Comparison of ENCODE assay signal across 15 mouse cellular contexts in the genomic region with DNA sequence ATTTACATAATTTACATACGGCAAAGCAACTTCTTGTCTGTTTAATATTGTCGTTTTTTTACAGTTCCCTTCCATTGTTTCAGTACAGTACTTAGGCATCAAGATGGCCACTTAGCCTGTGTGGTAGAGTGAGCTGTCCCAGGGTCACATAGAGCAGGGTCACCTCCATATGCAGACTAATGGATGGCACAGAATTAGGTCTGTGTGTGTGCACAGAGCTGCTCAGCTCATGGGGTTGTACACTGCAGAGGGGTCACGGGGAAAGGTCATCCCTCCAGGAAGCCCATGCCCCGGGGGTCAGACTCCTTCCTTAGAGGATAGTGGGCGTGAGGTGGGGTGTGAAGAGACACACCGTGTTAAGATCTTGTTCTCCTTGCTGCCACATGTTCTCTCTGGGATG.
"Had no signal": no experiment of that assay in that cellular context is flagged by ENCODE, and none has a peak within 500 bp of the region (broad histone marks: within the 10 kb centered on the region; RNA-seq: fewer than 3 reads in every experiment).

No protein-coding gene starts in this region.

- H3K9me3 ChIP-seq: limb, embryonic 15.5 days; midbrain, embryonic 10.5 days; neural tube, embryonic 15.5 days had no signal

- H3K27ac ChIP-seq: limb, embryonic 15.5 days; liver, embryonic 14.5 days; midbrain, embryonic 10.5 days; neural tube, embryonic 15.5 days had no signal

- H3K4me2 ChIP-seq: limb, embryonic 15.5 days; neural tube, embryonic 15.5 days had no signal

- DNase-seq: kidney, adult 2 months; kidney, postnatal 14 days; layer of hippocampus, postnatal 36 days; left cerebral cortex, postnatal 4 days; lung, adult 18-20 months; lung, postnatal 36 days; right cerebral cortex, adult 18-20 months; right cerebral cortex, postnatal 25 days; thymus, postnatal 36 days had no signal

- H3K9ac ChIP-seq: limb, embryonic 15.5 days; liver, embryonic 14.5 days; neural tube, embryonic 15.5 days had no signal

- H3K36me3 ChIP-seq: midbrain, embryonic 10.5 days; neural tube, embryonic 15.5 days had no signal

- ATAC-seq: intestine, embryonic 16.5 days had no signal

- H3K4me3 ChIP-seq: limb, embryonic 15.5 days; midbrain, embryonic 10.5 days; myocyte; neural tube, embryonic 15.5 days had no signal

- H3K27me3 ChIP-seq: limb, embryonic 15.5 days; neural tube, embryonic 15.5 days had no signal

- H3K4me1 ChIP-seq: limb, embryonic 15.5 days; neural tube, embryonic 15.5 days had no signal
